Mouse (Mus musculus) brain, adult 10 weeks (tissue): ENCODE results near the gene Krt10. TPM values are rescaled to one million over a fixed set of nuclear protein-coding genes. Genes with fewer than 3 reads are reported as not detected.

Experiments used
- polyA plus RNA-seq: library from polyadenylated mRNA; stranded (reverse); fragments of 350-450 nt; fragmentation: Illumina TruSeq; extraction: RNeasy Lipid Tissue Mini Kit (QIAGEN cat#74804); gene quantifications from one replicate; pipeline ENCODE4 v1.2.3, GENCODE M21; 2015; ENCODE audit warnings: low read depth, low replicate concordance

Gene Krt10
- 18.1 TPM for polyA plus RNA-seq

GRCm38 (mm10) chr11:99389264-99389663, at the start of gene Krt10:
Gene Krt10, minus strand, starts transcription at chr11:99389364.

GRCm38 (mm10) chr11:99437972-99438371, 48.8 kb upstream of the Krt10 start, which contains the start of gene Krt20:
Gene Krt20, minus strand, starts transcription at chr11:99438150.

GRCm38 (mm10) chr11:99422159-99422558, 33.0 kb upstream of the Krt10 start, which contains the start of gene Krt12:
Gene Krt12, minus strand, starts transcription at chr11:99422259.

GRCm38 (mm10) chr11:99374803-99375202, 14.4 kb downstream of the Krt10 start, which contains the start of gene Krt28:
Gene Krt28, minus strand, starts transcription at chr11:99374903.

GRCm38 (mm10) chr11:99351004-99351403, 38.2 kb downstream of the Krt10 start, which contains the start of gene Krt27:
Gene Krt27, minus strand, starts transcription at chr11:99351104.

GRCm38 (mm10) chr11:99337866-99338265, 51.3 kb downstream of the Krt10 start, which contains the start of gene Krt26:
Gene Krt26, minus strand, starts transcription at chr11:99337966.

Other genes starting within 250 kb of the Krt10 start
- not detected for gene Ccr7, start 234.3 kb downstream of the Krt10 start, polyA plus RNA-seq
- gene Smarce1, start 158.3 kb downstream of the Krt10 start, polyA plus RNA-seq, result 77.0 TPM
- 54.3 TPM for gene Krt222, start 145.3 kb downstream of the Krt10 start, polyA plus RNA-seq
- gene Krt24, start 104.1 kb downstream of the Krt10 start, polyA plus RNA-seq, result not detected
- gene Krt25, start 66.4 kb downstream of the Krt10 start, polyA plus RNA-seq, result 0.30 TPM
- not detected for gene Krt26, start 51.4 kb downstream of the Krt10 start, polyA plus RNA-seq
- not detected for gene Krt27, start 38.3 kb downstream of the Krt10 start, polyA plus RNA-seq
- not detected for gene Krt28, start 14.5 kb downstream of the Krt10 start, polyA plus RNA-seq
- gene Krt12, start 32.9 kb upstream of the Krt10 start, polyA plus RNA-seq, result 13.0 TPM
- 0.22 TPM for gene Krt20, start 48.8 kb upstream of the Krt10 start, polyA plus RNA-seq
- not detected for gene Krt23, start 103.8 kb upstream of the Krt10 start, polyA plus RNA-seq
- gene Krt39, start 132.0 kb upstream of the Krt10 start, polyA plus RNA-seq, result not detected
- not detected for gene Krt40, start 153.8 kb upstream of the Krt10 start, polyA plus RNA-seq
- not detected for gene Krtap3-3, start 161.5 kb upstream of the Krt10 start, polyA plus RNA-seq
- not detected for gene Krtap3-2, start 167.5 kb upstream of the Krt10 start, polyA plus RNA-seq
- gene Gm11939, start 170.1 kb upstream of the Krt10 start, polyA plus RNA-seq, result not detected
- gene Krtap3-1, start 177.3 kb upstream of the Krt10 start, polyA plus RNA-seq, result not detected
- not detected for gene Krtap1-5, start 191.7 kb upstream of the Krt10 start, polyA plus RNA-seq
- not detected for gene Krtap1-4, start 194.3 kb upstream of the Krt10 start, polyA plus RNA-seq
- gene Krtap1-3, start 202.0 kb upstream of the Krt10 start, polyA plus RNA-seq, result not detected
- not detected for gene Krtap9-3, start 208.7 kb upstream of the Krt10 start, polyA plus RNA-seq
- gene Gm11938, start 213.9 kb upstream of the Krt10 start, polyA plus RNA-seq, result not detected
- not detected for gene Gm11937, start 220.8 kb upstream of the Krt10 start, polyA plus RNA-seq
- gene Krtap2-4, start 225.5 kb upstream of the Krt10 start, polyA plus RNA-seq, result not detected
- gene Gm11562, start 231.1 kb upstream of the Krt10 start, polyA plus RNA-seq, result not detected
- not detected for gene Krtap4-1, start 238.9 kb upstream of the Krt10 start, polyA plus RNA-seq
- gene Krtap4-2, start 245.7 kb upstream of the Krt10 start, polyA plus RNA-seq, result not detected